Mouse (Mus musculus) hindbrain, embryonic 13.5 days (tissue): ENCODE data around the gene Apoa1. TPM values are rescaled to one million over a fixed set of nuclear protein-coding genes. Genes with fewer than 3 reads are reported as not detected.
A peak's percentile ranks its signal among the peaks of the same experiment; 100 is the strongest.

Experiments
- ATAC-seq: fragments of 200-750 bp; cut with Nextera tagmentation; 2 replicates; pipeline ENCODE4 v1.8.0; 2017; ENCODE audit warnings: moderate TSS enrichment; ENCODE audit not compliant: low FRiP score
- H3K27ac ChIP-seq: fragments of 300-500 bp; sonication (generic); 2 replicates; pipeline ENCODE4 v1.5.1; 2015; ENCODE audit warnings: inconsistent platforms, mild to moderate bottlenecking, moderate library complexity
- H3K27me3 ChIP-seq: fragments of 300-500 bp; sonication (generic); 2 replicates; pipeline ENCODE4 v1.6.1; 2015; ENCODE audit warnings: mild to moderate bottlenecking, inconsistent platforms
- H3K36me3 ChIP-seq: fragments of 300-500 bp; sonication (generic); 2 replicates; pipeline ENCODE4 v1.6.1; 2015; ENCODE audit warnings: mild to moderate bottlenecking, inconsistent platforms
- H3K4me1 ChIP-seq: fragments of 300-500 bp; sonication (generic); replicated peaks from 2 replicates; pipeline ENCODE4 v1.6.1; 2015; ENCODE audit warnings: inconsistent platforms
- H3K4me2 ChIP-seq: fragments of 300-500 bp; sonication (generic); 2 replicates; pipeline ENCODE4 v1.6.1; 2015; ENCODE audit warnings: inconsistent platforms, mild to moderate bottlenecking, moderate library complexity
- H3K4me3 ChIP-seq: fragments of 300-500 bp; sonication (generic); 2 replicates; pipeline ENCODE4 v1.5.1; 2015; ENCODE audit warnings: mild to moderate bottlenecking, inconsistent platforms
- H3K9ac ChIP-seq: fragments of 300-500 bp; sonication (generic); 2 replicates; pipeline ENCODE4 v1.6.1; 2015; ENCODE audit warnings: mild to moderate bottlenecking, inconsistent platforms
- H3K9me3 ChIP-seq: fragments of 300-500 bp; sonication (generic); 2 replicates; pipeline ENCODE4 v1.6.1; 2016; ENCODE audit warnings: inconsistent platforms
- WGBS: fragments of 180-500 bp; shearing (Covaris S2); methylation state at CpG from one replicate; pipeline ENCODE4 v1.1.7; 2015; 5-methylcytosine and 5-hydroxymethylcytosine counted together
- polyA plus RNA-seq: library from polyadenylated mRNA; unstranded; fragments of >200 nt; fragmentation: Nextera tagmentation; extraction: Ambion mirVana; gene quantifications from 2 replicates; pipeline ENCODE4 v1.2.1, GENCODE M21; 2015

Gene Apoa1
- polyA plus RNA-seq, 1 experiment from 2014 or later, result 3.3 TPM

- H3K9ac ChIP-seq, result no peak overlapping the region
- H3K36me3 ChIP-seq, result peaks cover 57% of the 10 kb centered on the region
- no peaks in the 10 kb centered on the region for H3K9me3 ChIP-seq
- 89% methylated on average over 9 of the region's 9 CpGs for WGBS
- H3K4me2 ChIP-seq, result no peak overlapping the region
- no peaks in the 10 kb centered on the region for H3K27me3 ChIP-seq
- H3K27ac ChIP-seq, result no peak overlapping the region
- ATAC-seq, result no peak
- H3K4me1 ChIP-seq, result no peaks in the 10 kb centered on the region
- H3K4me3 ChIP-seq, result no peak overlapping the region
These were observed 10.2 kb upstream of the Apoa1 start for GRCm38 (mm10) chr9:46218176-46218575.

- H3K9ac ChIP-seq, result no peak overlapping the region; the same call in 1 of the 2 replicates
- WGBS, result 92% methylated on average over 6 of the region's 6 CpGs
- H3K9me3 ChIP-seq, result no peaks in the 10 kb centered on the region
- H3K36me3 ChIP-seq, result peaks cover 44% of the 10 kb centered on the region
- no peak overlapping the region for H3K4me3 ChIP-seq
- H3K27ac ChIP-seq, result no peak overlapping the region
- no peaks in the 10 kb centered on the region for H3K4me1 ChIP-seq
- H3K27me3 ChIP-seq, result no peaks in the 10 kb centered on the region
- no peak overlapping the region for H3K4me2 ChIP-seq
- no peak for ATAC-seq
These were observed 5.3 kb upstream of the Apoa1 start for GRCm38 (mm10) chr9:46223090-46223489.

GRCm38 (mm10) chr9:46224101-46224500 is 4.3 kb upstream of the Apoa1 start:
- no peaks in the 10 kb centered on the region for H3K9me3 ChIP-seq
- no peak for ATAC-seq
- H3K27ac ChIP-seq, result no peak overlapping the region
- H3K27me3 ChIP-seq, result 0 out of 2 replicates have a peak, but pooled peaks cover 3% of the 10 kb centered on the region
- no peak overlapping the region for H3K9ac ChIP-seq
- WGBS, result 96% methylated on average over 3 of the region's 3 CpGs
- H3K4me3 ChIP-seq, result no peak overlapping the region
- H3K4me2 ChIP-seq, result no peak overlapping the region
- H3K4me1 ChIP-seq, result no peaks in the 10 kb centered on the region
- H3K36me3 ChIP-seq, result peaks cover 44% of the 10 kb centered on the region

GRCm38 (mm10) chr9:46224945-46225660 is 3.3 kb upstream of the Apoa1 start:
- 69% methylated on average over 5 of the region's 5 CpGs for WGBS
- Histone ChIP-seq H3K27me3 (0 out of 2 replicates have a peak, but pooled peaks cover 3% of the 10 kb centered on the region), H3K27ac (no peak overlapping the region), H3K4me2 (no peak overlapping the region), H3K9ac (no peak overlapping the region), H3K4me3 (no peak overlapping the region), H3K36me3 (peaks cover 34% of the 10 kb centered on the region), H3K9me3 (no peaks in the 10 kb centered on the region), H3K4me1 (peaks cover 1% of the 10 kb centered on the region; the same call in 1 of the 2 replicates)
- ATAC-seq, result no peak

DNA sequence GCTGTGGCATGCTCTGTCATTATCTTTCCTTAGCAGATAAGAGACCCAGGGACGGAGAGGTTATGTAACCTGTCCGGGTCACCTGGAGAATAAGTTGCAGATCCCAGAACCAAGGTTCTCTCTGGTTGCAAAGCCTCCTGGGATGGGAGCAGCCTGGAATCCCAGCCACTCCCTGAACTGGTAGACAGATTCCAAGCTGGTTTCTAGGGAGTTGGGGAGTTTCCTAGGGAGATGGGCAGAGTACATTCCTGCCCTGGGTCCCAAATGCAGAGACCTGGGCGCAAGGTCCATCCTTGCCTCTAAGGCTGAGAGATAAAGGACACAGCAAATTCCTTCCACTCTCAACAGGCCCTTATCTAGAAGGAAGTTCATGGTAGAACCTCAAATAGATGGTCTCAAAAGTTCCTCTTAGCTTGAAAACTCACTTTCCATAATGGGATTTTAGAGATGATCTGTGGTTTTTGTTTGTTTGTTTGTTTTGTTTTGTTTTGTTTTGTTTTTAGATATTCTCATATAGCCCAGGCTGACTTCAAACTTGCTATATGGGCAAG is 1.2 kb upstream of the Apoa1 start:
- H3K4me1 ChIP-seq, result peaks cover 10% of the 10 kb centered on the region; the same call in 1 of the 2 replicates
- no peak overlapping the region for H3K4me2 ChIP-seq
- ATAC-seq, result no peak
- no peak overlapping the region for H3K9ac ChIP-seq
- 0 out of 2 replicates have a peak, but pooled peaks cover 5% of the 10 kb centered on the region for H3K27me3 ChIP-seq
- H3K27ac ChIP-seq, result no peak overlapping the region
- no peak overlapping the region for H3K4me3 ChIP-seq
- no peaks in the 10 kb centered on the region for H3K9me3 ChIP-seq
- WGBS, result 91% methylated on average over 3 of the region's 3 CpGs
- peaks cover 14% of the 10 kb centered on the region for H3K36me3 ChIP-seq

DNA sequence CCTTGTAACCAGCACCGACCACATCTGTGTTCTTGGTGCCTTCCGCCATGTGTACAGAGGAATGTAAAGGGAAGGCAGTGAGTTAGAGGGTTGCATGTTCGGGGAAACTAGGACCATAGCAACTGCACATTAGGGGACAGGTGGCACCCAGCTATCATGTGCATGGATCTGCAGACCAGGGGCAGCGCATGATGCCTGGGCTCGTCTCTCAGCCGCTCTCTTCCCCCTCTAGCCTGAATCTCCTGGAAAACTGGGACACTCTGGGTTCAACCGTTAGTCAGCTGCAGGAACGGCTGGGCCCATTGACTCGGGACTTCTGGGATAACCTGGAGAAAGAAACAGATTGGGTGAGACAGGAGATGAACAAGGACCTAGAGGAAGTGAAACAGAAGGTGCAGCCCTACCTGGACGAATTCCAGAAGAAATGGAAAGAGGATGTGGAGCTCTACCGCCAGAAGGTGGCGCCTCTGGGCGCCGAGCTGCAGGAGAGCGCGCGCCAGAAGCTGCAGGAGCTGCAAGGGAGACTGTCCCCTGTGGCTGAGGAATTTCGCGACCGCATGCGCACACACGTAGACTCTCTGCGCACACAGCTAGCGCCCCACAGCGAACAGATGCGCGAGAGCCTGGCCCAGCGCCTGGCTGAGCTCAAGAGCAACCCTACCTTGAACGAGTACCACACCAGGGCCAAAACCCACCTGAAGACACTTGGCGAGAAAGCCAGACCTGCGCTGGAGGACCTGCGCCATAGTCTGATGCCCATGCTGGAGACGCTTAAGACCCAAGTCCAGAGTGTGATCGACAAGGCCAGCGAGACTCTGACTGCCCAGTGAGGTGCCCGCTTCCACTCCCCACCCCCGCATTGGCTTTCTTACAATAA is 1.4 kb downstream of the Apoa1 start:
- peak overlapping the region; percentile 61 for H3K4me2 ChIP-seq
- H3K27me3 ChIP-seq, result 0 out of 2 replicates have a peak, but pooled peaks cover 8% of the 10 kb centered on the region
- ATAC-seq, result peak; percentile 96
- peak overlapping the region; percentile 40 for H3K4me3 ChIP-seq
- no peaks in the 10 kb centered on the region for H3K9me3 ChIP-seq
- H3K9ac ChIP-seq, result peak overlapping the region; percentile 73
- peak overlapping the region; percentile 69 for H3K27ac ChIP-seq
- no peaks in the 10 kb centered on the region for H3K36me3 ChIP-seq
- 16% methylated on average over 37 of the region's 37 CpGs for WGBS
- H3K4me1 ChIP-seq, result peaks cover 10% of the 10 kb centered on the region; the same call in 1 of the 2 replicates

- Histone ChIP-seq H3K4me2 (peak overlapping the region; percentile 61), H3K27ac (peak overlapping the region; percentile 69), H3K9ac (peak overlapping the region; percentile 73), H3K9me3 (no peaks in the 10 kb centered on the region), H3K36me3 (no peaks in the 10 kb centered on the region), H3K27me3 (0 out of 2 replicates have a peak, but pooled peaks cover 8% of the 10 kb centered on the region), H3K4me3 (peak overlapping the region; percentile 40), H3K4me1 (peaks cover 10% of the 10 kb centered on the region; the same call in 1 of the 2 replicates)
- ATAC-seq, result peak; percentile 56
- WGBS, result 19% methylated on average over 13 of the region's 13 CpGs
These were observed 2.1 kb downstream of the Apoa1 start for GRCm38 (mm10) chr9:46230450-46230975.

DNA sequence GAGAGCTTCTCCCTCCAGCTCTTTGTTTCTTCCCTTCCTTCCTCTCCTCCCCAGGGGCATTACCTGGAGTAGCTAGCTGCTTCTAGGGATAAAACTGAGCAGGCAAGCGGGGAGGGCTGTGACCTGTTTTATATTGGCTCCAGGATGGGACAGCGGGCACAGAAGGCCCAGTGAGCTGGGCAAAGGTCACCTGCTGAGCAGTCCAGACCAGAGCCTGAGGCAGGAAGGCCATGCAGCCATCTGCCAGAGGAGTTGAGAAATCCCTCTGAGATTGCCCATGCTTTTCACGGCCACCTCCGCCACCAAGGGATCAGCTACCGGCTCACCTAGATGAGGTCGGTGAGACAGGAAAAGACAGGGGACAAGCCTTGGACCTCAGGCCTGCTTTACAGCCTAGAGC is 6.8 kb downstream of the Apoa1 start:
- ATAC-seq, result no peak
- WGBS, result 87% methylated on average over 6 of the region's 6 CpGs

DNA sequence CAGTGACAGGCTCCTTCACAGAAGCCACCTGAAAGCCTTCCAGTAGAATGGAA is 7.0 kb downstream of the Apoa1 start, which contains the start of gene Apoc3:
Gene Apoc3 (minus strand): TSS at position 41 of the 53 bp plus-strand sequence.
- no peaks in the 10 kb centered on the region for H3K9me3 ChIP-seq
- peaks cover 5% of the 10 kb centered on the region; the same call in 1 of the 2 replicates for H3K4me1 ChIP-seq
- no peak for ATAC-seq
- no peak within 1 kb of the TSS for H3K9ac ChIP-seq
- no peak within 1 kb of the TSS for H3K4me2 ChIP-seq
- H3K36me3 ChIP-seq, result no peaks in the 10 kb centered on the region
- 0 out of 2 replicates have a peak, but pooled peaks cover 8% of the 10 kb centered on the region for H3K27me3 ChIP-seq
- no peak within 1 kb of the TSS for H3K4me3 ChIP-seq
- no peak within 1 kb of the TSS for H3K27ac ChIP-seq

More for the DNA sequence above, 6.8 kb downstream of the Apoa1 start:
- no peaks in the 10 kb centered on the region for H3K36me3 ChIP-seq
- H3K4me2 ChIP-seq, result no peak overlapping the region
- H3K9me3 ChIP-seq, result no peaks in the 10 kb centered on the region
- H3K4me3 ChIP-seq, result no peak overlapping the region
- 0 out of 2 replicates have a peak, but pooled peaks cover 8% of the 10 kb centered on the region for H3K27me3 ChIP-seq
- H3K4me1 ChIP-seq, result peaks cover 7% of the 10 kb centered on the region; the same call in 1 of the 2 replicates
- no peak overlapping the region for H3K27ac ChIP-seq
- H3K9ac ChIP-seq, result no peak overlapping the region

GRCm38 (mm10) chr9:46235649-46236048 is 7.3 kb downstream of the Apoa1 start:
- H3K4me2 ChIP-seq, result no peak overlapping the region
- ATAC-seq, result no peak

DNA sequence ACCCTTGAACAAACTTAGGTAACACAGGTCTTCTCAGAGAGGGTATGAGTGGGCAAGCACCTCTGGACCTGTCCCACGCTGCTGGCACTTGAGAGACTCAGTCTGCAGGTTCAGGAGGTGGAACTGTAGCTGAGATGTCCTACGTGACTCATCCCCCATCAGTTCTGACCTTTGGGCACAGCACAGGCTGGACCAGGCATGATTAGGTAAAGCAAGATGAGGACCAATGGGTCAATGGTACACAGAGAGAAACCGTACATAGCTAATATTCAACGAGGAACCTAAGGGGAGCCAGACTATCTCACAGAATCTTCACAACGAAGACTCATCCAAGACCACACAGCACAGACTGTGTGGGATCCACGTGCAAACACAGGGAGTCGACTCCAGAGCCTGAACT is 10.5 kb downstream of the Apoa1 start:
- H3K36me3 ChIP-seq, result no peaks in the 10 kb centered on the region
- 95% methylated on average over 7 of the region's 7 CpGs for WGBS

More at GRCm38 (mm10) chr9:46235649-46236048, 7.3 kb downstream of the Apoa1 start:
- H3K27me3 ChIP-seq, result 0 out of 2 replicates have a peak, but pooled peaks cover 8% of the 10 kb centered on the region
- H3K27ac ChIP-seq, result no peak overlapping the region
- H3K9me3 ChIP-seq, result no peaks in the 10 kb centered on the region
- 70% methylated on average over 4 of the region's 4 CpGs for WGBS
- peaks cover 3% of the 10 kb centered on the region; the same call in 1 of the 2 replicates for H3K4me1 ChIP-seq
- no peak overlapping the region for H3K4me3 ChIP-seq
- H3K9ac ChIP-seq, result no peak overlapping the region
- H3K36me3 ChIP-seq, result no peaks in the 10 kb centered on the region

More for the DNA sequence above, 10.5 kb downstream of the Apoa1 start:
- ATAC-seq, result no peak
- Histone ChIP-seq H3K4me3 (no peak overlapping the region), H3K9me3 (no peaks in the 10 kb centered on the region), H3K27me3 (0 out of 2 replicates have a peak, but pooled peaks cover 8% of the 10 kb centered on the region), H3K4me2 (no peak overlapping the region), H3K9ac (no peak overlapping the region), H3K4me1 (0 out of 2 replicates have a peak, but pooled peaks cover 6% of the 10 kb centered on the region), H3K27ac (no peak overlapping the region)
